Mouse (Mus musculus) heart, adult 2 months (tissue): ENCODE measurements around the gene Clcn2.

Source experiments
- CTCF ChIP-seq: fragments of 200-600 bp; IDR thresholded peaks from 2 replicates; pipeline ENCODE4 v1.8.1; 2022; ENCODE audit warnings: antibody characterized with exemption, mild to moderate bottlenecking, moderate library complexity
- EP300 ChIP-seq: fragments of 200-500 bp; IDR thresholded peaks from 2 replicates; pipeline ENCODE4 v1.6.1; 2011; ENCODE audit warnings: low read depth, low read length, control low read depth; ENCODE audit not compliant: insufficient read depth
- POLR2A ChIP-seq: fragments of 200-500 bp; IDR thresholded peaks from 2 replicates; pipeline ENCODE4 v1.6.1; 2011; ENCODE audit warnings: mild to moderate bottlenecking, low read depth, low read length, control low read depth; ENCODE audit not compliant: insufficient read depth

DNA sequence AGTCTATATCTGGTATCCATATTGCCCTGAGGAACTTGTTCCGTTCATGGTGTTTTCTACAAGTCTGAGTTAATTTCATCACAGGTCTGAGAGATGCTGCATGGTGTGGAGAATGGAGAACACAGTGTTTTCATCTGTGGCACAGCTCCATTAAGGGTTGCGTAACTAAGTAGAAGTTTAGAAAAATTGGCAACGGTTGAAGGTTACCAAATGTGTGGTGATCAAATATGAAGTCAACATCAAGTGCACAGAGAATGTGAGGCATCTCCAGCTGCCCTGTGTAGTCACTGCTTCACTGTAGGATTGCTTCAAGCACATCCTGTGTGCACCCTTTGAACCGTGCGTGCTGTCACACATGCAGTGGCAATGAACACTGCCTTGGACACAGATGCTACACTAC is 38.5 kb upstream of the Clcn2 start:
- TF ChIP-seq CTCF = no peak
- TF ChIP-seq POLR2A = no peak
- TF ChIP-seq EP300 = no peak
